Mouse (Mus musculus): Measurements from ENCODE around the gene Kiss1.

DNA sequence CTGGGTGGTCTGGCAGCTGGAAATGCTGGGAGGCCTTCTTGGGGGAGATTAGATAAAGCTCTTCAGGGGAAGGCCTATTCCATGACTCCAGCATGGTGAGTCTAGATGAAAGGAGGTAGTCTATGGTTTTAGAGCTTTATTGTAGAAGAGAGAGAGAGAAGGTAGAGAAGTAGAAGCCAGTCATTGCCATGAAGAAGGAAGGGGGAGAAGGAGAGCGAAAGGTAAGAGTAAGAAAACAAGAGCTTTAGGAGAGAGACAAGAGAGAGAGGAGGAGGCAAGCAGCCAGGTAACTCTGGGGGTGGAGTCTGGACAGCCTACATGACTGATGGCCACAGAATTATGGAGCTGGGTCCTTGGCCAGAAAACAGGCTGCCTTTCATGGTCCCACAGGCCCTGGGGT is 28.5 kb downstream of the Kiss1 start, which contains the start of gene Ren1:
- TF ChIP-seq GABPA (IDR thresholded peaks at IDR 0.05; ENCODE audit: low read depth, low read length): no peak
- TF ChIP-seq CTCF (IDR thresholded peaks at IDR 0.05 in 2 of 3, conservative IDR thresholded peaks at IDR 0.05 in 1 of 3; ENCODE audit: control insufficient read depth in 1 of 3, insufficient read depth in 1 of 3, low read depth in 2 of 3, low read length in 3 of 3, poor library complexity in 1 of 3, severe bottlenecking in 1 of 3): no peak
- no peak for TF ChIP-seq EP300 (IDR thresholded peaks at IDR 0.05; ENCODE audit: low read depth in 1 of 2, low read length in 2 of 2)
- no peak for TF ChIP-seq POLR2A (IDR thresholded peaks at IDR 0.05; ENCODE audit: control insufficient read depth in 1 of 2, insufficient read depth in 1 of 2, low read depth in 1 of 2, low read length in 2 of 2, poor library complexity in 1 of 2)
- TF ChIP-seq MAX (IDR thresholded peaks at IDR 0.05; ENCODE audit: low read length): no peak
- no peak for TF ChIP-seq GATA1 (IDR thresholded peaks at IDR 0.05; ENCODE audit: low read depth, low read length)
- no peak for TF ChIP-seq TCF12 (IDR thresholded peaks at IDR 0.05; ENCODE audit: low read depth, low read length)
- TF ChIP-seq ELF1 (IDR thresholded peaks at IDR 0.05; ENCODE audit: low read depth, low read length): no peak
- no peak for TF ChIP-seq NELFE (IDR thresholded peaks at IDR 0.05; ENCODE audit: low read depth, low read length)
- TF ChIP-seq MAFK (IDR thresholded peaks at IDR 0.05; ENCODE audit: borderline replicate concordance, low read depth, low read length): no peak
- no peak for TF ChIP-seq BHLHE40 (IDR thresholded peaks at IDR 0.05; ENCODE audit: borderline replicate concordance, low read depth, low read length)
